Mouse (Mus musculus): ENCODE results near the gene Utp15. TPM values are rescaled to one million over a fixed set of nuclear protein-coding genes. Genes with fewer than 3 reads are reported as not detected.

The Utp15 gene
- total and polyA plus RNA-seq, 3 experiments = 40.3 to 60.8 TPM; not detected in 1

DNA sequence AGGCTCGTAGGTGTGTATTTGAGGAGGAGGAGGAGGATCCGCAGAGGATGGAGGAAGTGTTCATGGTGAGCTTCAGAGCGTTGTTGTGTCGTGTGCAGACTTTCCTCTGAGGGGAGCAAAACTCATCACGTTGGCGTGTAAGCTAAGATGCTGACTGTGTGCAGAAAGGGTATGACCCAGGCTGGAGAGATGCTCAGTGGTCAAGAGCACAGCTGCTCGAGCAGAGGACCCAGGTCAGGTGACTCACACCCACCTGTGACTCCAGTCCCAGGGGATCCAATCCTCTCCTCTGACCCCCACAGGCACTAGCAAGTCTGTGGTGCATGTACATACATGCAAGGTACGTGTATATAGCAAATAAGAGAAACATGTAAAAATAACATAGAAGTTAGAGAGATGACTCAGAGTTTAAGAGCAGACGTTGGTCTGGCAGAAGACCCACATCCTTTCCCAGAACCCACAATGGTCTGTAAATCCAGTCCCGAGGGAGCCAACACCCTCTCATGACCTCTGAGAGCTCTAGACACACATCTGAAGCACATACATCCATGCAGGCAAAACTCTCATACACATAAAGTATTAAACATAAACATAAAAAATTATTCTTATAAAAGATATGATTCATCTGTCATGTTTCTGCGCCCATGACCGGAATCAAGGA lies 18.3 kb upstream of the Utp15 start:
- no peaks in the 10 kb centered on the region for H3K79me2 ChIP-seq (ENCODE audit: control insufficient read depth, insufficient read depth, low read length, poor library complexity)
- H3K27me3 ChIP-seq (ENCODE audit: control insufficient read depth in 1 of 2, insufficient read depth in 2 of 2, low read length in 2 of 2) = no peaks in the 10 kb centered on the region
- H3K4me1 ChIP-seq (ENCODE audit: control insufficient read depth in 1 of 2, insufficient read depth in 2 of 2, low read length in 2 of 2) = peaks cover 2 to 12% of the 10 kb centered on the region in 2 experiments
- no peak overlapping the region for H3K27ac ChIP-seq (ENCODE audit: control insufficient read depth, low read depth, low read length)
- TF ChIP-seq MAX (IDR thresholded peaks at IDR 0.05; ENCODE audit: low read length) = no peak
- no peak for TF ChIP-seq SMC3 (IDR thresholded peaks at IDR 0.05; ENCODE audit: low read depth, low read length)
- TF ChIP-seq USF1 (IDR thresholded peaks at IDR 0.05; ENCODE audit: low read depth, low read length) = no peak
- TF ChIP-seq TCF12 (IDR thresholded peaks at IDR 0.05; ENCODE audit: low read depth, low read length) = no peak
- TF ChIP-seq GABPA (IDR thresholded peaks at IDR 0.05; ENCODE audit: low read depth, low read length) = no peak
- no peak overlapping the region for H3K9ac ChIP-seq (ENCODE audit: control insufficient read depth, low read depth, low read length, poor library complexity, severe bottlenecking)
- no peaks in the 10 kb centered on the region for H3K9me3 ChIP-seq (replicated peaks; ENCODE audit: insufficient read depth, low read length)
- DNase-seq (ENCODE audit: low read depth, low spot score) = no peak
- H3K36me3 ChIP-seq (ENCODE audit: control insufficient read depth in 1 of 2, insufficient read depth in 2 of 2, low read length in 2 of 2) = peaks cover 0 to 10% of the 10 kb centered on the region in 2 experiments; a peak in 2 of 4 replicates
- H3K4me3 ChIP-seq (ENCODE audit: control insufficient read depth in 1 of 2, insufficient read depth in 1 of 2, low read depth in 2 of 2, low read length in 2 of 2) = no peak overlapping the region

GRCm38 (mm10) chr13:98279686-98280085 lies 16.8 kb upstream of the Utp15 start, which contains the start of gene Gm21976:
Gene Gm21976, plus strand, starts transcription at chr13:98279887.
- no peaks in the 10 kb centered on the region for H3K27me3 ChIP-seq (ENCODE audit: control insufficient read depth in 1 of 2, insufficient read depth in 2 of 2, low read length in 2 of 2)
- H3K9ac ChIP-seq (ENCODE audit: control insufficient read depth, low read depth, low read length, poor library complexity, severe bottlenecking) = no peak within 1 kb of the TSS
- no peak within 1 kb of the TSS for H3K27ac ChIP-seq (ENCODE audit: control insufficient read depth, low read depth, low read length)
- no peak for DNase-seq (ENCODE audit: low read depth, low spot score)
- TF ChIP-seq MAFK (IDR thresholded peaks at IDR 0.05; ENCODE audit: borderline replicate concordance, low read depth, low read length) (no peak), GABPA (IDR thresholded peaks at IDR 0.05; ENCODE audit: low read depth, low read length) (no peak), POLR2A (IDR thresholded peaks at IDR 0.05; ENCODE audit: control insufficient read depth in 1 of 2, insufficient read depth in 1 of 2, low read depth in 1 of 2, low read length in 2 of 2, poor library complexity in 1 of 2) (no peak), POLR2AphosphoS2 (IDR thresholded peaks at IDR 0.05; ENCODE audit: low read length) (no peak), USF2 (IDR thresholded peaks at IDR 0.05; ENCODE audit: borderline replicate concordance in 1 of 2, insufficient read depth in 1 of 2, low read depth in 1 of 2, low read length in 2 of 2) (no peak), E2F4 (IDR thresholded peaks at IDR 0.05; ENCODE audit: borderline replicate concordance, low read depth, low read length) (no peak), SMC3 (IDR thresholded peaks at IDR 0.05; ENCODE audit: low read depth, low read length) (no peak), ZMIZ1 (IDR thresholded peaks at IDR 0.05; ENCODE audit: low read depth, low read length) (no peak), ZNF384 (IDR thresholded peaks at IDR 0.05; ENCODE audit: low read depth, low read length) (no peak), EP300 (IDR thresholded peaks at IDR 0.05; ENCODE audit: low read depth in 1 of 2, low read length in 2 of 2) (no peak)
- H3K36me3 ChIP-seq (ENCODE audit: control insufficient read depth in 1 of 2, insufficient read depth in 2 of 2, low read length in 2 of 2) = peaks cover 0 to 21% of the 10 kb centered on the region in 2 experiments; a peak in 2 of 4 replicates
- H3K4me1 ChIP-seq (ENCODE audit: control insufficient read depth in 1 of 2, insufficient read depth in 2 of 2, low read length in 2 of 2) = peaks cover 13 to 23% of the 10 kb centered on the region in 2 experiments
- no peaks in the 10 kb centered on the region for H3K9me3 ChIP-seq (replicated peaks; ENCODE audit: insufficient read depth, low read length)
- no peaks in the 10 kb centered on the region for H3K79me2 ChIP-seq (ENCODE audit: control insufficient read depth, insufficient read depth, low read length, poor library complexity)
- H3K4me3 ChIP-seq (ENCODE audit: control insufficient read depth in 1 of 2, insufficient read depth in 1 of 2, low read depth in 2 of 2, low read length in 2 of 2) = no peak within 1 kb of the TSS

DNA sequence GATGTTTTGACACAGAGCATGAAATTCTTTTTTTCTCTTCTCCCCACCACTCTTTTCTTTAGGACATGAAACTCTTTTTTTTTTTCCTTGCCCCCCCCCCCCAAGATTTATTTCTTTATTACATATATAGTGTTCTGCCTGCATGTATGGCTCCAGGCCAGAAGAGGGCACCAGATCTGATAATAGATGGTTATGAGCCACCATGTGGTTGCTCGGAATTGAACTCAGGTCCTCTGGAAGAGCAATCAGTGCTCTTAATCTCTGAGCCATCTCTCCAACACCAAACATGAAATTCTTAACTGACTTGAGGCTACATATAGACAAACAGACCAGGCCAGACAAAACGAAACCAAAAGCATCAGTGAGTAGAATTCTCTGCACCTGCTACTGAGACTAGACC lies 14.7 kb upstream of the Utp15 start:
- TF ChIP-seq GATA1 (IDR thresholded peaks at IDR 0.05; ENCODE audit: low read depth, low read length) (0 out of 2 replicates have a peak, but pooled peaks have one; percentile 4), SMC3 (IDR thresholded peaks at IDR 0.05; ENCODE audit: low read depth, low read length) (no peak), POLR2AphosphoS5 (IDR thresholded peaks at IDR 0.05; ENCODE audit: borderline replicate concordance, low read depth, low read length) (no peak), ZNF384 (IDR thresholded peaks at IDR 0.05; ENCODE audit: low read depth, low read length) (no peak), CTCF (IDR thresholded peaks at IDR 0.05 in 2 of 3, conservative IDR thresholded peaks at IDR 0.05 in 1 of 3; ENCODE audit: control insufficient read depth in 1 of 3, insufficient read depth in 1 of 3, low read depth in 2 of 3, low read length in 3 of 3, poor library complexity in 1 of 3, severe bottlenecking in 1 of 3) (peak; percentile 10 to 30 (median 15); a peak in 3 of 6 replicates), MYB (IDR thresholded peaks at IDR 0.05; ENCODE audit: low read depth, low read length) (no peak), ELF1 (IDR thresholded peaks at IDR 0.05; ENCODE audit: low read depth, low read length) (no peak), RAD21 (IDR thresholded peaks at IDR 0.05; ENCODE audit: low read depth, low read length) (no peak)
- H3K9me3 ChIP-seq (replicated peaks; ENCODE audit: insufficient read depth, low read length) = no peaks in the 10 kb centered on the region

More for the DNA sequence above, 14.7 kb upstream of the Utp15 start:
- H3K36me3 ChIP-seq (ENCODE audit: control insufficient read depth in 1 of 2, insufficient read depth in 2 of 2, low read length in 2 of 2) = peaks cover 6 to 35% of the 10 kb centered on the region in 2 experiments
- H3K27me3 ChIP-seq (ENCODE audit: control insufficient read depth in 1 of 2, insufficient read depth in 2 of 2, low read length in 2 of 2) = no peaks in the 10 kb centered on the region
- no peak overlapping the region for H3K27ac ChIP-seq (ENCODE audit: control insufficient read depth, low read depth, low read length)
- no peak overlapping the region for H3K9ac ChIP-seq (ENCODE audit: control insufficient read depth, low read depth, low read length, poor library complexity, severe bottlenecking)
- H3K4me1 ChIP-seq (ENCODE audit: control insufficient read depth in 1 of 2, insufficient read depth in 2 of 2, low read length in 2 of 2) = peaks cover 23 to 31% of the 10 kb centered on the region in 2 experiments
- H3K4me3 ChIP-seq (ENCODE audit: control insufficient read depth in 1 of 2, insufficient read depth in 1 of 2, low read depth in 2 of 2, low read length in 2 of 2) = no peak overlapping the region
- H3K79me2 ChIP-seq (ENCODE audit: control insufficient read depth, insufficient read depth, low read length, poor library complexity) = no peaks in the 10 kb centered on the region
- DNase-seq (ENCODE audit: low read depth, low spot score) = no peak

All from MEL (cell line).